Mouse (Mus musculus): Measurements from ENCODE around the gene Sgta.

GRCm38 (mm10) chr10:81087021-81087420, 27.0 kb upstream of the Sgta start:
- TF ChIP-seq KAT2A (conservative IDR thresholded peaks at IDR 0.05; ENCODE audit: low read depth, low read length) (no peak), EP300 (IDR thresholded peaks at IDR 0.05; ENCODE audit: low read depth in 1 of 2, low read length in 2 of 2) (no peak), CTCF (IDR thresholded peaks at IDR 0.05 in 2 of 3, conservative IDR thresholded peaks at IDR 0.05 in 1 of 3; ENCODE audit: control insufficient read depth in 1 of 3, insufficient read depth in 1 of 3, low read depth in 2 of 3, low read length in 3 of 3, poor library complexity in 1 of 3, severe bottlenecking in 1 of 3) (peak; percentile 69 to 77 (median 72)), POLR2A (IDR thresholded peaks at IDR 0.05; ENCODE audit: control insufficient read depth in 1 of 2, insufficient read depth in 1 of 2, low read depth in 1 of 2, low read length in 2 of 2, poor library complexity in 1 of 2) (no peak), SMC3 (IDR thresholded peaks at IDR 0.05; ENCODE audit: low read depth, low read length) (peak; percentile 61), ZC3H11A (IDR thresholded peaks at IDR 0.05; ENCODE audit: low read depth, low read length) (peak; percentile 59), ETS1 (IDR thresholded peaks at IDR 0.05; ENCODE audit: low read depth, low read length) (no peak), MAZ (IDR thresholded peaks at IDR 0.05; ENCODE audit: low read depth, low read length) (no peak), MAFK (IDR thresholded peaks at IDR 0.05; ENCODE audit: borderline replicate concordance, low read depth, low read length) (no peak), TBP (IDR thresholded peaks at IDR 0.05; ENCODE audit: low read depth, low read length) (no peak)

Data from MEL (cell line).